Mouse (Mus musculus): ENCODE measurements at regions not wholly inside any gene's neighbourhood (a gene's known extent, or its start where the extent isn't known, plus 50 kb on each side); places are given as distances from the start of the nearest gene placed in this dataset.
"Not testable (repeated sequence)": the region's sequence is repeated elsewhere in the genome, so short reads cannot be mapped to it uniquely, and the experiment has no call there.

GRCm38 (mm10) chr5:3208293-3208692 lies 133.0 kb upstream of the Cdk6 start:
- not testable (repeated sequence) for ATAC-seq (ENCODE audit: low FRiP score); H3K4me2 ChIP-seq (replicated peaks); H3K36me3 ChIP-seq; H3K4me1 ChIP-seq; H3K9me3 ChIP-seq (replicated peaks); H3K27me3 ChIP-seq; H3K27ac ChIP-seq; H3K9ac ChIP-seq; H3K4me3 ChIP-seq
- 82% methylated on average over 4 of the region's 4 CpGs for WGBS

GRCm38 (mm10) chr5:3211284-3211683 lies 130.0 kb upstream of the Cdk6 start:
- WGBS, result over 99% methylated on average over 3 of the region's 3 CpGs
- no peaks in the 10 kb centered on the region for H3K36me3 ChIP-seq
- H3K4me1 ChIP-seq, result no peaks in the 10 kb centered on the region
- no peak for ATAC-seq (ENCODE audit: low FRiP score)
- H3K4me2 ChIP-seq (replicated peaks), result no peak overlapping the region
- no peak overlapping the region for H3K27ac ChIP-seq
- no peak overlapping the region for H3K9ac ChIP-seq
- no peak overlapping the region for H3K4me3 ChIP-seq
- no peaks in the 10 kb centered on the region for H3K9me3 ChIP-seq (replicated peaks)
- no peaks in the 10 kb centered on the region for H3K27me3 ChIP-seq

DNA sequence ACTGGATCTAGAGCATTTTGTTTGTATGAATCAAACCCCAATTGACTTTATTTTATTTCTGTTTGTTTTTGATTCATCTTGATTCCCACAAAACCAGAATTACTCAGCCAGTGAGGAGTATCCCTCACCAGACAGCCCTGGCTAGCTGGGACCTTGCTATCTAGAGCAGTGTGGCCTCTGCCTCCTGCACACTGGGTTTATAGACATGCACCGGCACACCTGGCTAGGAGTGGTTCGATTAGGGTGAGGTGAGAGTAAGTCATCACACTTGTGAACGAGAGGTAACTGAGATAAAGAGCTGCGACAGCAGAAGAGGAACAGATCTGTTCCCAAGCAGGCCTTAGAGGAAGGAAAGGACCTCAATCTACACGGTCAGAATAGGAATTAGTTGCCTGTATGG lies 125.2 kb upstream of the Cdk6 start:
- WGBS, result 85% methylated on average over 5 of the region's 5 CpGs
- Histone ChIP-seq H3K9ac (no peak overlapping the region), H3K27me3 (no peaks in the 10 kb centered on the region), H3K27ac (no peak overlapping the region), H3K4me3 (no peak overlapping the region), H3K4me2 (replicated peaks) (no peak overlapping the region), H3K36me3 (no peaks in the 10 kb centered on the region), H3K9me3 (replicated peaks) (no peaks in the 10 kb centered on the region), H3K4me1 (no peaks in the 10 kb centered on the region)
- no peak for ATAC-seq (ENCODE audit: low FRiP score)

GRCm38 (mm10) chr5:3219230-3219629 lies 122.1 kb upstream of the Cdk6 start:
- Histone ChIP-seq H3K36me3 (no peaks in the 10 kb centered on the region), H3K9me3 (replicated peaks) (no peaks in the 10 kb centered on the region), H3K4me1 (no peaks in the 10 kb centered on the region), H3K27me3 (no peaks in the 10 kb centered on the region), H3K4me3 (no peak overlapping the region), H3K4me2 (replicated peaks) (no peak overlapping the region), H3K27ac (no peak overlapping the region), H3K9ac (no peak overlapping the region)
- WGBS, result 41% methylated on average over 4 of the region's 4 CpGs
- ATAC-seq (ENCODE audit: low FRiP score), result no peak

GRCm38 (mm10) chr5:3219770-3220169 lies 121.5 kb upstream of the Cdk6 start:
- no peaks in the 10 kb centered on the region for H3K27me3 ChIP-seq
- H3K9ac ChIP-seq, result no peak overlapping the region
- H3K36me3 ChIP-seq, result no peaks in the 10 kb centered on the region
- no peak overlapping the region for H3K4me3 ChIP-seq
- WGBS, result 81% methylated on average over 3 of the region's 3 CpGs
- H3K27ac ChIP-seq, result no peak overlapping the region
- no peak for ATAC-seq (ENCODE audit: low FRiP score)
- H3K9me3 ChIP-seq (replicated peaks), result no peaks in the 10 kb centered on the region
- H3K4me2 ChIP-seq (replicated peaks), result no peak overlapping the region
- H3K4me1 ChIP-seq, result no peaks in the 10 kb centered on the region

DNA sequence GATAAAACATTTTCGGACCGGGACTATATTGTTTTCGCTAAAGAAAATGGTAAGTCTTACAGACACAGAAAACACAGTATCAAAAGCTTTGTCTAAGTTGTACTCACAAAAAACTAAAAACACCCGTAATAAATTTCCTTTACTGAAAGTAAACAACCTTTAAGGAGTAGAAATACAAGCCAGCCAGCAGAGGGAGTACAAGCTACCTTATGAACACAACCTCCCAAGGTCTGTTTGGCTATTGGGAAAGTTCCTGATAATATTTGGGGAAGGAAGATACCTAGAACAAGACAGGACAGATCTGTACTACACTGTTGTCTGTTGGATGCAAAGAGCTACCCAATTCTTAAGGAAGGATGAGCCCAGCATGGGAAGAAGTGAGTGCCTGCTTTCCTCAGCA lies 117.5 kb upstream of the Cdk6 start:
- not testable (repeated sequence) for H3K4me3 ChIP-seq; H3K4me2 ChIP-seq (replicated peaks); H3K36me3 ChIP-seq; H3K27me3 ChIP-seq; ATAC-seq (ENCODE audit: low FRiP score); H3K27ac ChIP-seq; H3K9me3 ChIP-seq (replicated peaks); H3K4me1 ChIP-seq; H3K9ac ChIP-seq
- WGBS, result 79% methylated on average over 4 of the region's 4 CpGs

GRCm38 (mm10) chr5:3224392-3225054 lies 116.8 kb upstream of the Cdk6 start:
- H3K9ac ChIP-seq; H3K27ac ChIP-seq; H3K9me3 ChIP-seq (replicated peaks); H3K4me3 ChIP-seq; H3K27me3 ChIP-seq; H3K36me3 ChIP-seq; H3K4me1 ChIP-seq: not testable (repeated sequence)
- peak overlapping the region; percentile 15; the same call in 1 of the 2 replicates for H3K4me2 ChIP-seq (replicated peaks)
- peak; percentile 73; the same call in 1 of the 2 replicates for ATAC-seq (ENCODE audit: low FRiP score)
- 40% methylated on average over 14 of the region's 14 CpGs for WGBS

GRCm38 (mm10) chr5:3225358-3225757 lies 115.9 kb upstream of the Cdk6 start:
- H3K9me3 ChIP-seq (replicated peaks); H3K27ac ChIP-seq; H3K9ac ChIP-seq; H3K4me1 ChIP-seq; H3K36me3 ChIP-seq; H3K27me3 ChIP-seq; H3K4me3 ChIP-seq: not testable (repeated sequence)
- WGBS, result 42% methylated on average over 8 of the region's 8 CpGs
- ATAC-seq (ENCODE audit: low FRiP score), result peak; percentile 56; the same call in 1 of the 2 replicates
- H3K4me2 ChIP-seq (replicated peaks), result 0 out of 2 replicates have a peak overlapping the region, but pooled peaks have one; percentile 15

GRCm38 (mm10) chr5:3244067-3244466 lies 97.2 kb upstream of the Cdk6 start:
- H3K27me3 ChIP-seq; ATAC-seq (ENCODE audit: low FRiP score); H3K9ac ChIP-seq; H3K4me1 ChIP-seq; H3K36me3 ChIP-seq; H3K4me3 ChIP-seq; H3K27ac ChIP-seq; H3K9me3 ChIP-seq (replicated peaks); H3K4me2 ChIP-seq (replicated peaks): not testable (repeated sequence)
- WGBS, result 82% methylated on average over 2 of the region's 2 CpGs

GRCm38 (mm10) chr5:3247333-3247732 lies 94.0 kb upstream of the Cdk6 start:
- no peak for ATAC-seq (ENCODE audit: low FRiP score)
- no peak overlapping the region for H3K4me3 ChIP-seq
- no peaks in the 10 kb centered on the region for H3K36me3 ChIP-seq
- WGBS, result 83% methylated on average over 2 of the region's 2 CpGs
- H3K9me3 ChIP-seq (replicated peaks), result no peaks in the 10 kb centered on the region
- no peaks in the 10 kb centered on the region for H3K27me3 ChIP-seq
- H3K4me2 ChIP-seq (replicated peaks), result no peak overlapping the region
- H3K4me1 ChIP-seq, result no peaks in the 10 kb centered on the region
- no peak overlapping the region for H3K9ac ChIP-seq
- H3K27ac ChIP-seq, result no peak overlapping the region

DNA sequence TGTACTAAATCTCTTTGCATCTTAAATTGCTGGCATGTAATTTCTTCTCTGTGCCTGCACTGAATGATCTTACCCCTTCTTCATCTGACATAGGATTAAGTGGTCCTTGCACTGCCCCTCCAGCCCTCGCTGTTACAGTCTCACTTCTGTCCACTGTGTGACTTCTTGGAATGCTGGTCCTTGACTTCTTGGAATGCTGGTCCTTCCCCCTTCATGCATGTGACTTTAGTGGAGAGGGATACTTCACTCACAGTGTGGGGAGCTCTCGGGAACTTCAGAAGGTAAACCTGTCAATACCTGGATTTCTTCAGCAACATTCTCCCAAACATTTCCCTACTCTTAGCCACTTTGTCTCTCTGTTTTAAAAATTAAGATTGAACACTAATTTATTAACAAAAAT lies 91.0 kb upstream of the Cdk6 start:
- H3K4me3 ChIP-seq, result no peak overlapping the region
- no peaks in the 10 kb centered on the region for H3K4me1 ChIP-seq
- WGBS, result 88% methylated on average over 2 of the region's 2 CpGs
- H3K4me2 ChIP-seq (replicated peaks), result no peak overlapping the region
- H3K27me3 ChIP-seq, result no peaks in the 10 kb centered on the region
- H3K9me3 ChIP-seq (replicated peaks), result no peaks in the 10 kb centered on the region
- no peaks in the 10 kb centered on the region for H3K36me3 ChIP-seq
- no peak overlapping the region for H3K27ac ChIP-seq
- H3K9ac ChIP-seq, result no peak overlapping the region
- no peak for ATAC-seq (ENCODE audit: low FRiP score)

GRCm38 (mm10) chr5:3260289-3260688 lies 81.0 kb upstream of the Cdk6 start:
- 67% methylated on average over 1 of the region's 1 CpGs for WGBS
- Histone ChIP-seq H3K9ac (no peak overlapping the region), H3K4me3 (no peak overlapping the region), H3K27ac (no peak overlapping the region), H3K9me3 (replicated peaks) (no peaks in the 10 kb centered on the region), H3K4me2 (replicated peaks) (no peak overlapping the region), H3K27me3 (no peaks in the 10 kb centered on the region), H3K36me3 (no peaks in the 10 kb centered on the region), H3K4me1 (no peaks in the 10 kb centered on the region)
- ATAC-seq (ENCODE audit: low FRiP score), result no peak

- not testable (repeated sequence) for H3K4me3 ChIP-seq; H3K9me3 ChIP-seq (replicated peaks); H3K9ac ChIP-seq; H3K27ac ChIP-seq; H3K4me1 ChIP-seq; H3K36me3 ChIP-seq; H3K4me2 ChIP-seq (replicated peaks); ATAC-seq (ENCODE audit: low FRiP score); H3K27me3 ChIP-seq
- 87% methylated on average over 8 of the region's 8 CpGs for WGBS
Observed at GRCm38 (mm10) chr5:3264988-3265738, 76.1 kb upstream of the Cdk6 start.

All from hindbrain, embryonic 12.5 days (tissue).